Mouse (Mus musculus) bone marrow macrophage, adult 2 months (primary cell): ENCODE results near the gene Zc3h10.

Experiments used
- CTCF ChIP-seq: IDR thresholded peaks from 2 replicates; pipeline ENCODE4 v1.5.1; 2012; ENCODE audit warnings: low read depth, mild to moderate bottlenecking, low read length, moderate library complexity
- POLR2A ChIP-seq: IDR thresholded peaks from 2 replicates; pipeline ENCODE4 v1.6.1; 2012; ENCODE audit warnings: mild to moderate bottlenecking, low read depth, low read length, borderline replicate concordance

- TF ChIP-seq POLR2A (no peak), CTCF (no peak)
Observed at GRCm38 (mm10) chr10:128588136-128588535, 40.6 kb upstream of the Zc3h10 start.
